Mouse (Mus musculus): ENCODE measurements around the gene Ndufa4l2. TPM values are rescaled to one million over a fixed set of nuclear protein-coding genes. Genes with fewer than 3 reads are reported as not detected.
A peak's percentile ranks its signal among the peaks of the same experiment; 100 is the strongest.

The Ndufa4l2 gene
- polyA plus RNA-seq, 1 experiment from 2014 or later = 72.2 TPM

- H3K27me3 ChIP-seq = no peaks in the 10 kb centered on the region
- 90% methylated on average over 13 of the region's 13 CpGs for WGBS
- no peak overlapping the region for H3K4me2 ChIP-seq
- H3K4me1 ChIP-seq = peaks cover 15% of the 10 kb centered on the region
- no peak overlapping the region for H3K27ac ChIP-seq
- H3K36me3 ChIP-seq = peaks cover 99% of the 10 kb centered on the region
- no peak for ATAC-seq (replicated peaks; ENCODE audit: low FRiP score)
- no peak overlapping the region for H3K9ac ChIP-seq
- no peak overlapping the region for H3K4me3 ChIP-seq (replicated peaks)
- no peaks in the 10 kb centered on the region for H3K9me3 ChIP-seq (replicated peaks)
These were observed 42.6 kb downstream of the Ndufa4l2 start for GRCm38 (mm10) chr10:127557397-127557796.

GRCm38 (mm10) chr10:127561145-127561544 is 46.4 kb downstream of the Ndufa4l2 start:
- H3K4me2 ChIP-seq = no peak overlapping the region
- no peak overlapping the region for H3K27ac ChIP-seq
- ATAC-seq (replicated peaks; ENCODE audit: low FRiP score) = no peak
- peaks cover 38% of the 10 kb centered on the region for H3K4me1 ChIP-seq
- H3K36me3 ChIP-seq = peaks cover 79% of the 10 kb centered on the region
- no peaks in the 10 kb centered on the region for H3K9me3 ChIP-seq (replicated peaks)
- H3K9ac ChIP-seq = no peak overlapping the region
- H3K27me3 ChIP-seq = no peaks in the 10 kb centered on the region
- H3K4me3 ChIP-seq (replicated peaks) = no peak overlapping the region

GRCm38 (mm10) chr10:127563840-127564239 is 49.1 kb downstream of the Ndufa4l2 start:
- peaks cover 74% of the 10 kb centered on the region for H3K36me3 ChIP-seq
- H3K4me1 ChIP-seq = peaks cover 38% of the 10 kb centered on the region
- H3K9me3 ChIP-seq (replicated peaks) = no peaks in the 10 kb centered on the region
- peak; percentile 26; the same call in 1 of the 2 replicates for ATAC-seq (replicated peaks; ENCODE audit: low FRiP score)
- H3K9ac ChIP-seq = no peak overlapping the region
- peak overlapping the region; percentile 72 for H3K27ac ChIP-seq
- H3K27me3 ChIP-seq = no peaks in the 10 kb centered on the region
- no peak overlapping the region for H3K4me3 ChIP-seq (replicated peaks)
- 56% methylated on average over 8 of the region's 8 CpGs for WGBS
- H3K4me2 ChIP-seq = no peak overlapping the region

- 42% methylated on average over 13 of the region's 13 CpGs for WGBS
- H3K4me3 ChIP-seq (replicated peaks) = no peak overlapping the region
- H3K36me3 ChIP-seq = peaks cover 74% of the 10 kb centered on the region
- peak; percentile 84 for ATAC-seq (replicated peaks; ENCODE audit: low FRiP score)
- H3K27me3 ChIP-seq = no peaks in the 10 kb centered on the region
- no peak overlapping the region for H3K9ac ChIP-seq
- H3K4me2 ChIP-seq = no peak overlapping the region
- H3K9me3 ChIP-seq (replicated peaks) = no peaks in the 10 kb centered on the region
- H3K27ac ChIP-seq = peak overlapping the region; percentile 72
- H3K4me1 ChIP-seq = peaks cover 38% of the 10 kb centered on the region
These were observed 49.5 kb downstream of the Ndufa4l2 start for GRCm38 (mm10) chr10:127564301-127564700.

Other genes starting within 250 kb of the Ndufa4l2 start
- 169 and 189 TPM in 2 replicates for gene Dctn2, start 248.6 kb upstream of the Ndufa4l2 start, polyA plus RNA-seq (2015; fragmentation: Nextera tagmentation; extraction: Ambion mirVana)
- gene Mbd6, start 225.9 kb upstream of the Ndufa4l2 start, polyA plus RNA-seq (2015; fragmentation: Nextera tagmentation; extraction: Ambion mirVana) = 15.9 and 16.1 TPM in 2 replicates
- gene Mars, start 203.2 kb upstream of the Ndufa4l2 start, polyA plus RNA-seq (2015; fragmentation: Nextera tagmentation; extraction: Ambion mirVana) = 120 and 127 TPM in 2 replicates
- 3.1 and 3.3 TPM in 2 replicates for gene Arhgap9, start 193.0 kb upstream of the Ndufa4l2 start, polyA plus RNA-seq (2015; fragmentation: Nextera tagmentation; extraction: Ambion mirVana)
- 6.3 and 8.2 TPM in 2 replicates for gene Gli1, start 173.0 kb upstream of the Ndufa4l2 start, polyA plus RNA-seq (2015; fragmentation: Nextera tagmentation; extraction: Ambion mirVana)
- not detected in 2 replicates for gene Inhbe, start 160.6 kb upstream of the Ndufa4l2 start, polyA plus RNA-seq (2015; fragmentation: Nextera tagmentation; extraction: Ambion mirVana)
- gene Inhbc, start 144.5 kb upstream of the Ndufa4l2 start, polyA plus RNA-seq (2015; fragmentation: Nextera tagmentation; extraction: Ambion mirVana) = 0.19 and 0.45 TPM in 2 replicates
- 34.7 and 35.9 TPM in 2 replicates for gene R3hdm2, start 134.6 kb upstream of the Ndufa4l2 start, polyA plus RNA-seq (2015; fragmentation: Nextera tagmentation; extraction: Ambion mirVana)
- 2.4 and 4.2 TPM in 2 replicates for gene Stac3, start 13.3 kb upstream of the Ndufa4l2 start, polyA plus RNA-seq (2015; fragmentation: Nextera tagmentation; extraction: Ambion mirVana)
- 99.8 and 111 TPM in 2 replicates for gene Shmt2, start 7.5 kb downstream of the Ndufa4l2 start, polyA plus RNA-seq (2015; fragmentation: Nextera tagmentation; extraction: Ambion mirVana)
- 1.7 and 3.3 TPM in 2 replicates for gene Nxph4, start 19.6 kb downstream of the Ndufa4l2 start, polyA plus RNA-seq (2015; fragmentation: Nextera tagmentation; extraction: Ambion mirVana)
- gene Lrp1, start 106.2 kb downstream of the Ndufa4l2 start, polyA plus RNA-seq (2015; fragmentation: Nextera tagmentation; extraction: Ambion mirVana) = 52.4 and 65.0 TPM in 2 replicates
- 26.5 and 27.2 TPM in 2 replicates for gene Stat6, start 128.0 kb downstream of the Ndufa4l2 start, polyA plus RNA-seq (2015; fragmentation: Nextera tagmentation; extraction: Ambion mirVana)
- gene Nemp1, start 151.9 kb downstream of the Ndufa4l2 start, polyA plus RNA-seq (2015; fragmentation: Nextera tagmentation; extraction: Ambion mirVana) = 10.9 TPM in 2 replicates
- 27.1 and 30.8 TPM in 2 replicates for gene Nab2, start 153.6 kb downstream of the Ndufa4l2 start, polyA plus RNA-seq (2015; fragmentation: Nextera tagmentation; extraction: Ambion mirVana)
- 0.65 and 0.81 TPM in 2 replicates for gene Myo1a, start 190.2 kb downstream of the Ndufa4l2 start, polyA plus RNA-seq (2015; fragmentation: Nextera tagmentation; extraction: Ambion mirVana)
- gene Tac2, start 209.5 kb downstream of the Ndufa4l2 start, polyA plus RNA-seq (2015; fragmentation: Nextera tagmentation; extraction: Ambion mirVana) = 2.2 and 2.3 TPM in 2 replicates
- gene Zbtb39, start 224.6 kb downstream of the Ndufa4l2 start, polyA plus RNA-seq (2015; fragmentation: Nextera tagmentation; extraction: Ambion mirVana) = 3.9 TPM in 2 replicates
- gene Gpr182, start 236.8 kb downstream of the Ndufa4l2 start, polyA plus RNA-seq (2015; fragmentation: Nextera tagmentation; extraction: Ambion mirVana) = 7.5 and 8.3 TPM in 2 replicates
- 0.12 and 0.14 TPM in 2 replicates for gene Rdh1, start 244.8 kb downstream of the Ndufa4l2 start, polyA plus RNA-seq (2015; fragmentation: Nextera tagmentation; extraction: Ambion mirVana)
- gene Rdh16f1, start 244.8 kb downstream of the Ndufa4l2 start, polyA plus RNA-seq (2015; fragmentation: Nextera tagmentation; extraction: Ambion mirVana) = 0.34 TPM in 1 of 2 replicates, not detected in the other

Data from kidney, embryonic 15.5 days (tissue).